Mouse (Mus musculus): ENCODE measurements around the gene Rgs3. TPM values are rescaled to one million over a fixed set of nuclear protein-coding genes. Genes with fewer than 3 reads are reported as not detected.
A peak's percentile ranks its signal among the peaks of the same experiment; 100 is the strongest.

Rgs3 gene
- total RNA-seq, 2 experiments from 2014 or later = 45.4 to 45.5 TPM

GRCm38 (mm10) chr4:62651179-62651760, 91.6 kb downstream of the Rgs3 start:
- no peak for DNase-seq (ENCODE audit: low spot score in 2 of 2)

- no peak for DNase-seq (ENCODE audit: low spot score in 2 of 2)
Observed at GRCm38 (mm10) chr4:62652215-62652614, 92.6 kb downstream of the Rgs3 start.

GRCm38 (mm10) chr4:62652921-62653757, 93.5 kb downstream of the Rgs3 start:
- DNase-seq (ENCODE audit: low spot score in 2 of 2) = no peak

GRCm38 (mm10) chr4:62653922-62654661, 94.4 kb downstream of the Rgs3 start:
- no peak for DNase-seq (ENCODE audit: low spot score in 2 of 2)

- no peak for DNase-seq (ENCODE audit: low spot score in 2 of 2)
Observed at GRCm38 (mm10) chr4:62659264-62659663, 99.6 kb downstream of the Rgs3 start.

- no peak for DNase-seq (ENCODE audit: low spot score in 2 of 2)
Observed at GRCm38 (mm10) chr4:62659861-62660553, 100.4 kb downstream of the Rgs3 start.

GRCm38 (mm10) chr4:62660554-62660864, 100.9 kb downstream of the Rgs3 start:
- no peak for DNase-seq (ENCODE audit: low spot score in 2 of 2)

GRCm38 (mm10) chr4:62661311-62661849, 101.7 kb downstream of the Rgs3 start:
- no peak for DNase-seq (ENCODE audit: low spot score in 2 of 2)

GRCm38 (mm10) chr4:62663348-62663747, 103.7 kb downstream of the Rgs3 start:
- DNase-seq (ENCODE audit: low spot score in 2 of 2) = no peak

- no peak for DNase-seq (ENCODE audit: low spot score in 2 of 2)
Observed at GRCm38 (mm10) chr4:62665842-62666241, 106.2 kb downstream of the Rgs3 start.

- no peak for DNase-seq (ENCODE audit: low spot score in 2 of 2)
Observed at GRCm38 (mm10) chr4:62668666-62669065, 109.0 kb downstream of the Rgs3 start.

GRCm38 (mm10) chr4:62669094-62670071, 109.7 kb downstream of the Rgs3 start:
- DNase-seq (ENCODE audit: low spot score in 2 of 2) = peak; percentile 25 to 51

GRCm38 (mm10) chr4:62673531-62674030, 113.9 kb downstream of the Rgs3 start:
- DNase-seq (ENCODE audit: low spot score in 2 of 2) = no peak

- DNase-seq (ENCODE audit: low spot score in 2 of 2) = no peak
Observed at GRCm38 (mm10) chr4:62674031-62674995, 114.7 kb downstream of the Rgs3 start.

- no peak for DNase-seq (ENCODE audit: low spot score in 2 of 2)
Observed at GRCm38 (mm10) chr4:62675394-62675793, 115.7 kb downstream of the Rgs3 start.

- DNase-seq (ENCODE audit: low spot score in 2 of 2) = no peak
Observed at GRCm38 (mm10) chr4:62677047-62677737, 117.5 kb downstream of the Rgs3 start.

- DNase-seq (ENCODE audit: low spot score in 2 of 2) = no peak
Observed at GRCm38 (mm10) chr4:62679157-62679556, 119.5 kb downstream of the Rgs3 start.

GRCm38 (mm10) chr4:62681467-62681866, 121.8 kb downstream of the Rgs3 start:
- DNase-seq (ENCODE audit: low spot score in 2 of 2) = no peak

All from adrenal gland, postnatal 4 days (tissue).